Mouse (Mus musculus) kidney, adult 2 months (tissue): ENCODE data around the gene AC161166.1.

Source experiments
- CTCF ChIP-seq: fragments of 200-500 bp; conservative IDR thresholded peaks from 2 replicates; pipeline ENCODE4 v1.5.1; 2011; ENCODE audit warnings: low read depth, mild to moderate bottlenecking, control low read depth, low read length, moderate library complexity, mixed read lengths; ENCODE audit not compliant: insufficient read depth, insufficient read length
- POLR2A ChIP-seq: fragments of 200-500 bp; IDR thresholded peaks from one replicate; pipeline ENCODE4 v1.6.1; 2011; ENCODE audit warnings: low read depth, low read length, control low read depth

DNA sequence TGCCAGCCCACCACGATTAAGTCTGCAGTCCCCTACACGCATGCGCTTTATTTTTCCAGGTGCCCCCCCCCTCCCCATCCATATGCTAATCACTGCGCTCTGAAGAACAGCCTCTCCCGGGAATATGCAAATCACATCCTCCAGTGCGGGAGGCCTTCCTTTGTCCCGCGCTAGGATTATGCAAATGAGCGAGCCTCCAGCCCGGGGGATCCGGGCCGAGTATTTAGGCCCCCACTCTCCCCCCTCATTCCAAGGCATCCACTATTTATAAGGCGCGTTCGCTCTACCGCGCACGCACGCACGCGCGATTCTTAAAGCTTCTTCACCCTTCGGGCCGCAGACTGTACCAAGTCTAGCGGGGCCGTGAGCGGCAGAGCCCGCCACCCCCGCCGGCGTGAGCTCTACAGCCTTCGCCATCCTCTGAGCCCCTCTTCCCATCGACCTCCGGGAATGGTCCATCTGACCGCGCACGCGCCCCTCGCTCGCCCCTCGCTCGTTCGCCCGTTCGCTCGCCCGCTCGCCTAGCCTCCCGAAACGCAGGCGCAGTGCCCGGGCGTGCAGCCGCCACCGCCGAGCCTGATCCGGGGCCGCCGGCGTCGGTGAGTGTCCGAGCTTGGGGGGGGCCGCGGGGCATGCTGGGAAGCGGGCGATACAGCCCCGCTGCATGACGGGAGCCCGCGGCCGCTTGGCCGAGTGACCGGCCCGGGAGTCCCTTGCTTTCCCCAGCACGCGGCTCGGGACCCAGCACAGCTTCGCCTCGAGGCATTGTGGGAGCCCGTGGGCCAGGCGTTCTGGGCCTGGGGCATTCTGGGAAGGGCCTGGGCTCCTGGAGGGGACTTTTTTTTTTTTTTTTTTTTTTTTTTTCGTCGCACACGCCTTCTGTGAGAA, 5.2 kb downstream of the AC161166.1 start, which contains the start of gene Zfp428:
- TF ChIP-seq POLR2A (no peak), CTCF (no peak)
